Mouse (Mus musculus) midbrain, embryonic 10.5 days (tissue): ENCODE results near the gene Casp3. TPM values are rescaled to one million over a fixed set of nuclear protein-coding genes. Genes with fewer than 3 reads are reported as not detected.

ENCODE experiments used
- DNase-seq: peaks from one replicate; pipeline ENCODE4 v3.0.0-alpha.2; 2017; ENCODE audit warnings: low spot score
- H3K27ac ChIP-seq: fragments of 300-500 bp; sonication (generic); replicated peaks from 2 replicates; pipeline ENCODE4 v1.5.1; 2016; ENCODE audit warnings: mild to moderate bottlenecking
- H3K27me3 ChIP-seq: fragments of 300-500 bp; sonication (generic); 2 replicates; pipeline ENCODE4 v1.6.1; 2016; ENCODE audit warnings: low read depth, mild to moderate bottlenecking; ENCODE audit not compliant: poor library complexity, severe bottlenecking
- H3K36me3 ChIP-seq: fragments of 300-500 bp; sonication (generic); 2 replicates; pipeline ENCODE4 v1.6.1; 2016; ENCODE audit warnings: mild to moderate bottlenecking, moderate library complexity
- H3K4me1 ChIP-seq: fragments of 300-500 bp; sonication (generic); 2 replicates; pipeline ENCODE4 v1.6.1; 2016
- H3K4me3 ChIP-seq: fragments of 300-500 bp; sonication (generic); 2 replicates; pipeline ENCODE4 v1.5.1; 2016; ENCODE audit warnings: mild to moderate bottlenecking, moderate library complexity
- H3K9me3 ChIP-seq: fragments of 300-500 bp; sonication (generic); replicated peaks from 2 replicates; pipeline ENCODE4 v1.6.1; 2016; ENCODE audit warnings: mild to moderate bottlenecking
- WGBS: fragments of 180-500 bp; shearing (Covaris S2); methylation state at CpG from one replicate; pipeline ENCODE4 v1.1.7; 2016; 5-methylcytosine and 5-hydroxymethylcytosine counted together
- polyA plus RNA-seq: library from polyadenylated mRNA; unstranded; fragments of >200 nt; fragmentation: Nextera tagmentation; extraction: Ambion mirVana; gene quantifications from 2 replicates; pipeline ENCODE4 v1.2.1, GENCODE M21; 2016

Gene Casp3
- polyA plus RNA-seq, 1 experiment from 2014 or later = 130 TPM

DNA sequence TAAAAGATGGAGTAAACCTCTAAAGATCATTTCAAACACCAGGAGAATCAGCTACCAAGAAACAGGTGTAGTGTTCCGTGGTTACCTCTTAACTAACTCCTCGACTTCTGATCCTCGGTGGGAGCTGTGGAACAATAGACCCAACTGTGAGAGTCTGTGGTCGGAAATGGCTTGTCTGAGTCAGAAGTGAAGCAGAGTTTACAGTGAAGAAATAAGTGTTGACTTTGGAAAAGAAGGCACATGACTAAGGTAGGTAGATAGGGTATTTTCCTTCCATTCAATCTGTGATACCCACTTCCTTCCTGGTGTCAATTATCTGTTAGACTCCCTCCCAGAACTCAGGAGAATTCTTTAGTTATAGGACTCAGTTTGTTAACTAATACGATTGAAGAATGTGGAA lies 24.2 kb downstream of the Casp3 start:
- H3K27ac ChIP-seq = no peak overlapping the region
- H3K27me3 ChIP-seq = no peaks in the 10 kb centered on the region
- H3K4me3 ChIP-seq = no peak overlapping the region
- H3K36me3 ChIP-seq = peaks cover 60% of the 10 kb centered on the region
- WGBS = 89% methylated on average over 5 of the region's 5 CpGs
- no peak for DNase-seq
- H3K4me1 ChIP-seq = no peaks in the 10 kb centered on the region
- no peaks in the 10 kb centered on the region for H3K9me3 ChIP-seq

DNA sequence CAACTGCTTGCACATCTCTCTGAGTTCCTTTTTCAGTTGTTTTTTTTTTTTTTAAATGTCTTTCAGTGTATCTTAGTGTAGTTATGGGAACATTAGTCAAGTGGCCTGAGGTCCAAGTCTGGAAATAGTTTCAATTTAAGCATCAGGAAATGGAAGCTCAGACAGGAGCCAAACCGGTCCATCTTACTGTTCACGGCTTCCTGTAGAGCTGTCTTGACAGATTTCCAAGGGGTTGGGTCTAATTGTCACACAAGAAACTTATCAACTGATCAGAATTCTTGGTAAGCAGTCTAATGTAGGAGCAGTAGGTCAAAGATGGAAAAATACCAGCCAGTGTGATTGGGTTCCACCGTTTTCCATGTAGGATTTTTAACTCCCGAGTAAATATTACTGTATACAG lies 31.3 kb downstream of the Casp3 start:
- no peaks in the 10 kb centered on the region for H3K9me3 ChIP-seq
- no peak overlapping the region for H3K27ac ChIP-seq
- no peaks in the 10 kb centered on the region for H3K27me3 ChIP-seq
- H3K4me1 ChIP-seq = no peaks in the 10 kb centered on the region
- no peak overlapping the region for H3K4me3 ChIP-seq
- WGBS = 89% methylated on average over 4 of the region's 4 CpGs
- DNase-seq = no peak
- H3K36me3 ChIP-seq = no peaks in the 10 kb centered on the region

DNA sequence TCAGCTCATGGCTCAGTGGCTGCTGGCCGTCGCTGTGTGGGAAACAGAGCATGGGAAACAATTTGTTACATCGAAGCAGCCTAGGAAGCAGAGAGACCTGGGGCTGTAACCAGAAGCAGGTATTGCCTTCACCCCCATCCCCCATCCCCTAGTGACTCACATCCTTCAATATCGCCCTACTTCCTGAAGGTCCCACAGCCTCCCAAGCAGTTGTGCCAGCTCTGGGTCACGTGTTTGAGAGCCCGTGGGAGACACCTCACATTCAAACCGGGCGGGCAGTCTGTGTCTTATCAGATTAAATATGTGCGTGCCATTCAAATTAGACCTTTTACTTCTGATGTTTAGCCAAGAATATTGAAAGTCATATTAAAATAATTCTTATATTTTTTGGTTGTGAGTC lies 34.8 kb downstream of the Casp3 start:
- Histone ChIP-seq H3K4me1 (no peaks in the 10 kb centered on the region), H3K9me3 (no peaks in the 10 kb centered on the region), H3K4me3 (no peak overlapping the region), H3K27ac (no peak overlapping the region), H3K36me3 (no peaks in the 10 kb centered on the region), H3K27me3 (no peaks in the 10 kb centered on the region)
- no peak for DNase-seq
- WGBS = 86% methylated on average over 9 of the region's 9 CpGs

DNA sequence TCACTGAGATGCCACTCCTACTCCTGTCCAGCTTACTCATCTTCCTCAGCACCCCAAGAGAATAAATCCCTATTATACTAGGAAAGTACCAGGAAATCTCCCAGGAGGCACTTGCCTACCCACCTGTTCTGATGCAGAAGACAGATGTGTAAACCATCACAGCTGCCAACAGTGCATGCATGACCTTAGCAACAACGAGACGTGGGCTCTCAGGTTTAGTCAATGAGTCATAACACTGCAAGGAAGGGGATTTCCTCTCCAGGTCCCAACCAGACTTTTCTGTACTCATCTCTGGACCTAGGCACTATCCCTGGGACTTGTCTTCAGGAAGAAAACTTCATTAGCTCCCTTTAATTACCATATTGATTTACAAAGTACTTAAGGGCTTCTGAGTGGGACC lies 38.8 kb downstream of the Casp3 start:
- H3K9me3 ChIP-seq = no peaks in the 10 kb centered on the region
- H3K4me1 ChIP-seq = no peaks in the 10 kb centered on the region
- H3K27ac ChIP-seq = no peak overlapping the region
- H3K36me3 ChIP-seq = no peaks in the 10 kb centered on the region
- DNase-seq = no peak
- H3K4me3 ChIP-seq = no peak overlapping the region
- whole genome bisulfite sequencing = 78% methylated on average over 2 of the region's 2 CpGs
- H3K27me3 ChIP-seq = no peaks in the 10 kb centered on the region

DNA sequence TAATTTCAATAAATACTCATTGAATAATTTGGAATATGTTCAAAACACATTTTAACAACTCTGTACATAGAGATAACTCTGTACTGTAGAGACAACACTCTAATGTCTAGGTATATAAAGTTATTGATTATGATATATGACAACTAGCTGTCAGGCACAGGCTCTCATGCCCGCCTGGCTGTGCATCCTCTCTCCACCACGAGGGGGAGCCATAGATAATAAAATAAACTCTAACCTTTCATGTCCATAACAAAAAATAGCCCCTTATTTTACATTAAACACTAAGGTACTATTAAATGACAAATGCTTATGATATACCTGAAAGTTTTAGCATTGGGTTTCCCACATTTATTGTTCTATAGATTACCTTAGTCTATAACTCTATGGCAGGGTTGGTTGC lies 54.4 kb downstream of the Casp3 start:
- DNase-seq = peak; percentile 36
- Histone ChIP-seq H3K9me3 (0 out of 2 replicates have a peak, but pooled peaks cover 5% of the 10 kb centered on the region), H3K4me1 (no peaks in the 10 kb centered on the region), H3K4me3 (no peak overlapping the region), H3K36me3 (no peaks in the 10 kb centered on the region), H3K27me3 (no peaks in the 10 kb centered on the region), H3K27ac (no peak overlapping the region)
- 0% methylated on average over 2 of the region's 2 CpGs for WGBS

DNA sequence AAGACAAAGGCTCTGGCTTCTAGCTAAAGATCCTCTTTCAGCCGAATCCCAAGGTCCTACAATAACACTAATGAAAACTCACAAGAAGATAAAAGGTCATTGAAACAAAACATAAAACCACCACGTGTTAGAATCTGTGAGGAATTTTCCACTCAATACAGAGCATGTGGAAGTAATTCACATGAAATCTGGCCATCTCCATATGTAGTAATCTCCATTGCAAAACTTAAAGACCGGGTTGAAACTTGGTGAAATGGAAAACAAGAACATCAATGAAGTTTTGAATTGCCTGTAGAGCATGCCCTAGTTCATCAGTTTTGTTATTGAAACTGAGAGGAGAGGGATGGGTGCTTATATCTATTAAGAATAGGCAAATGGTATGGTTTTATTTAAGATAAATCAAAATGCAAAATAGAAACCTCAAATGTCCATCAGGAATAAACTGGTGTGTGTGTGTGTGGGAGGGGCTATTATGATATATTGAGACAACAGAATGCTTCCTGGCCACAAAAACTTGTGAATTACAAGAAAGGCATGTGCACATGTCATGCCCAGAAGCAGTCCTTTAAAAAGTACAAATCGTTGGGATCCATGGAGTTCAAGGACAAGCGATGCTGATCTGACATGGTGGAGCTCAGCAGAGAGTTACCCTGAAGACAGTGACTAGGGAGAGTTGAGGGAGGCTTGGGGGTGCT lies 63.7 kb downstream of the Casp3 start:
- Histone ChIP-seq H3K27ac (no peak overlapping the region), H3K9me3 (peaks cover 7% of the 10 kb centered on the region), H3K4me3 (no peak overlapping the region), H3K36me3 (no peaks in the 10 kb centered on the region), H3K27me3 (no peaks in the 10 kb centered on the region), H3K4me1 (no peaks in the 10 kb centered on the region)
- DNase-seq = no peak
- 75% methylated on average over 5 of the region's 5 CpGs for WGBS

DNA sequence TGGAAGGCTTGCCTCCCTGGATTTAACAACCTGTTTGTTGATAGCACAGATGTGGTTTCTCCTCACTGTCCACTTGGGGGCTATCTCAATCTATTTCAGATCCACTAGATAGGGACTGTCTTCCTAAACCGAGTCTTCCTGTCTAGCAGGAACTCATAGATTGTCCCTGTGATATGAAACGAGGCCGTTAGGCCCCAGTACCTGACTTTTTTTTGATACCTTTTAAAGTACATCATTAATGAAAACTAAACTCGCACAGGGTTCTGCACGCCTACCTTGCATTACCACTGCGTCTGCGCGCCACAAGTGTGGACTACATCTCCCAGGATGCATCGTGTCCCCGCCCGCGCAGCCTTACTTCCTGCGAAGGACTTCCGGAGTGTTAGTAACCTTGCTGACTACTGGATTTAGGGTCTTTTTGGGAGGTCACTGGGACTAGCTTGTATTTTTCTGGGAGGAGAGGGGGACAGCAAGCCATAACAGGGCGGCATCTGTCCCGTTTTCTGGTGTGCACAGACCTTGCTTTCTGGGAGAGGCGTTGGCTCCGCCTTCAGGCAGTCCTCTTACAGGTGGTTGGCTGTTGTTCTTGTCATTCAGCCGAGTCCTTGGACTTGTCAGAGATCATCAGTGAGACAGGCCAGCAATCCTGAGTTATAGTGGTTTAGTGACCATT lies 69.7 kb downstream of the Casp3 start:
- Histone ChIP-seq H3K4me1 (peaks cover 33% of the 10 kb centered on the region), H3K36me3 (no peaks in the 10 kb centered on the region), H3K27me3 (no peaks in the 10 kb centered on the region), H3K27ac (peak overlapping the region; percentile 98), H3K4me3 (peak overlapping the region; percentile 69), H3K9me3 (no peaks in the 10 kb centered on the region)
- WGBS = under 1% methylated on average over 19 of the region's 19 CpGs
- DNase-seq = peak; percentile 92

Other genes starting within 250 kb of the Casp3 start
- gene Acsl1, start 146.3 kb upstream of the Casp3 start, polyA plus RNA-seq = 6.8 and 6.9 TPM in 2 replicates
- 30.2 and 30.5 TPM in 2 replicates for gene Cenpu, start 65.3 kb upstream of the Casp3 start, polyA plus RNA-seq
- gene Primpol, start 79 bp upstream of the Casp3 start, polyA plus RNA-seq = 8.9 and 9.4 TPM in 2 replicates
- 7.4 and 8.6 TPM in 2 replicates for gene Irf2, start 122.4 kb downstream of the Casp3 start, polyA plus RNA-seq